ENCODE assay signal across 8 mouse cellular contexts in the genomic region with DNA sequence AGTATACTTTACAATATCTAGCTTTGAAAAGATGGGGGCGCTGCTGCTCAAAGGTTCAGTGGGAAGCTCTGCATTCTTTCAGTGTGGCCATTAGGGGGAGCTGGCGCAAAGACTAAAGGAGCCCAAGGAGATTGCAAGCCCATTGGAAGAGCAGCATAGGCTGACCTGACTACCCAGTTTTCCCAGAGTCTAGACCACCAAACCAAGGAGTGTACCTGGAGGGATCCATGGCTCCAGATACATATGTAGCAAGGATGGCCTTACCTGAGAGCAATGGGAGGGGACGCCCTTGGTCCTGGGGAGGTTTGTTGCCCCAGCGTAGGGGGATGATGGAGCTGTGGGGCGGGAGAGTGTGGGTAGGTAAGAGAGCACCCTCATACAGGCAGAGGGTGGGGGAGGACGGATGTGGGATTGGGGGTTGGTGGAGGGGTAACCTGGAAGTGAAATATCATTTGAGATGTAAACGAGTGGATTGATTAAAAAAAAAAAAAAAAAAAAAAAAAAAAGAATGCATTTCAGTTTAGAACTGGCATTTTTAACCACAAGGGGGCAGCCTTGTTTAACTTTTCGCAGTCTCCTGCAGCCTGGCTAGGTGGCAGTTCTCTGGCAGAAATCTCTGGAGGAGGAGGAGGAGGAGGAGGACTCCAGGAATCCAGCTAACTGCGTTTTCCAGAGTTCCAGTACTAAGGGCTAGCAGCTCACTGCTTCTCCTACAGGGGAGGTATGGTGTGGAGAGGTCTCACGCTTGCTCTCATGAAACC. TPM values are rescaled to one million over a fixed set of nuclear protein-coding genes. Genes with fewer than 3 reads are reported as not detected.
A peak's percentile ranks its signal among the peaks of the same experiment; 100 is the strongest.
DNase-seq lines count a peak whose midpoint lies in the region; ATAC-seq and TF ChIP-seq lines count a peak whose summit lies in the region.

No protein-coding gene starts in this region.

- H3K36me3 ChIP-seq in embryonic facial prominence, embryonic 12.5 days: no peaks in the 10 kb centered on the region
- H3K36me3 ChIP-seq in heart, embryonic 10.5 days: no peaks in the 10 kb centered on the region
- H3K36me3 ChIP-seq in kidney, embryonic 15.5 days: no peaks in the 10 kb centered on the region
- H3K36me3 ChIP-seq in limb, embryonic 15.5 days: no peaks in the 10 kb centered on the region
- H3K36me3 ChIP-seq in midbrain, postnatal 0 days (ENCODE audit: insufficient read depth, low read length): no peaks in the 10 kb centered on the region

- H3K9ac ChIP-seq in embryonic facial prominence, embryonic 12.5 days: no peak overlapping the region
- H3K9ac ChIP-seq in kidney, embryonic 15.5 days: no peak overlapping the region
- H3K9ac ChIP-seq in limb, embryonic 15.5 days: no peak overlapping the region
- no peak overlapping the region for H3K9ac ChIP-seq in midbrain, postnatal 0 days (replicated peaks; ENCODE audit: low read length, poor library complexity, severe bottlenecking)

- no peak overlapping the region for H3K4me3 ChIP-seq in embryonic facial prominence, embryonic 12.5 days
- H3K4me3 ChIP-seq in heart, embryonic 10.5 days: peak overlapping the region; percentile 35; the same call in 1 of the 2 replicates
- no peak overlapping the region; the same call in 1 of the 2 replicates for H3K4me3 ChIP-seq in kidney, embryonic 15.5 days (replicated peaks)
- H3K4me3 ChIP-seq in limb, embryonic 15.5 days: peak overlapping the region; percentile 16; the same call in 1 of the 2 replicates
- no peak overlapping the region for H3K4me3 ChIP-seq in midbrain, postnatal 0 days (ENCODE audit: low read depth, low read length)

- H3K4me2 ChIP-seq in embryonic facial prominence, embryonic 12.5 days (replicated peaks): peak overlapping the region; percentile 41
- peak overlapping the region; percentile 52 for H3K4me2 ChIP-seq in kidney, embryonic 15.5 days
- peak overlapping the region; percentile 39 for H3K4me2 ChIP-seq in limb, embryonic 15.5 days
- peak overlapping the region; percentile 32; the same call in 1 of the 2 replicates for H3K4me2 ChIP-seq in midbrain, postnatal 0 days (ENCODE audit: low read depth, low read length, poor library complexity, severe bottlenecking)

- no peaks in the 10 kb centered on the region for H3K4me1 ChIP-seq in embryonic facial prominence, embryonic 12.5 days
- H3K4me1 ChIP-seq in heart, embryonic 10.5 days: no peaks in the 10 kb centered on the region
- H3K4me1 ChIP-seq in kidney, embryonic 15.5 days: peaks cover 3% of the 10 kb centered on the region
- peaks cover 4% of the 10 kb centered on the region; the same call in 1 of the 2 replicates for H3K4me1 ChIP-seq in limb, embryonic 15.5 days
- H3K4me1 ChIP-seq in midbrain, postnatal 0 days (ENCODE audit: insufficient read depth, low read length): no peaks in the 10 kb centered on the region

- no peaks in the 10 kb centered on the region for H3K9me3 ChIP-seq in embryonic facial prominence, embryonic 12.5 days
- no peaks in the 10 kb centered on the region for H3K9me3 ChIP-seq in heart, embryonic 10.5 days
- no peaks in the 10 kb centered on the region for H3K9me3 ChIP-seq in kidney, embryonic 15.5 days (replicated peaks)
- no peaks in the 10 kb centered on the region for H3K9me3 ChIP-seq in limb, embryonic 15.5 days
- H3K9me3 ChIP-seq in midbrain, postnatal 0 days (ENCODE audit: low read length): no peaks in the 10 kb centered on the region

- TF ChIP-seq CTCF in midbrain, postnatal 0 days (IDR thresholded peaks at IDR 0.05): peak; percentile 97

- no peaks in the 10 kb centered on the region for H3K27me3 ChIP-seq in embryonic facial prominence, embryonic 12.5 days
- H3K27me3 ChIP-seq in heart, embryonic 10.5 days (ENCODE audit: insufficient read depth, poor library complexity, severe bottlenecking): no peaks in the 10 kb centered on the region
- no peaks in the 10 kb centered on the region for H3K27me3 ChIP-seq in kidney, embryonic 15.5 days
- no peaks in the 10 kb centered on the region for H3K27me3 ChIP-seq in limb, embryonic 15.5 days
- H3K27me3 ChIP-seq in midbrain, postnatal 0 days (ENCODE audit: insufficient read depth, low read length): no peaks in the 10 kb centered on the region

- ATAC-seq in embryonic facial prominence, embryonic 12.5 days (ENCODE audit: insufficient number of reproducible peaks, insufficient read depth, low FRiP score, low TSS enrichment): peak; percentile 82; the same call in 1 of the 2 replicates
- peak; percentile 83 for ATAC-seq in kidney, embryonic 15.5 days (replicated peaks; ENCODE audit: low FRiP score)
- ATAC-seq in limb, embryonic 15.5 days (ENCODE audit: insufficient number of reproducible peaks, low FRiP score, low TSS enrichment, low read depth): no peak
- ATAC-seq in midbrain, postnatal 0 days (ENCODE audit: low FRiP score): peak; percentile 63

- WGBS in embryonic facial prominence, embryonic 12.5 days: 20% methylated on average over 10 of the region's 10 CpGs
- WGBS in heart, embryonic 10.5 days: 21% methylated on average over 10 of the region's 10 CpGs
- WGBS in kidney, embryonic 15.5 days: 22% methylated on average over 10 of the region's 10 CpGs
- 24% methylated on average over 10 of the region's 10 CpGs for WGBS in limb, embryonic 15.5 days
- 20% methylated on average over 10 of the region's 10 CpGs for WGBS in midbrain, postnatal 0 days

- H3K27ac ChIP-seq in embryonic facial prominence, embryonic 12.5 days: no peak overlapping the region
- H3K27ac ChIP-seq in heart, embryonic 10.5 days: no peak overlapping the region
- no peak overlapping the region for H3K27ac ChIP-seq in kidney, embryonic 15.5 days
- H3K27ac ChIP-seq in limb, embryonic 15.5 days: no peak overlapping the region
- no peak overlapping the region for H3K27ac ChIP-seq in midbrain, postnatal 0 days (ENCODE audit: low read depth, low read length)

- peak; percentile 89 for DNase-seq in 416B (ENCODE audit: low read depth)
- peak; percentile 66 for DNase-seq in adrenal gland, postnatal 25 days
- peak; percentile 90 for DNase-seq in heart, embryonic 10.5 days (ENCODE audit: low spot score)
- DNase-seq in midbrain, postnatal 0 days (ENCODE audit: low spot score): peak; percentile 94
- peak; percentile 76 to 88 for DNase-seq in spleen, postnatal 4 days (ENCODE audit: low spot score in 2 of 2)

RNA-seq across cellular contexts. Expression of a gene that starts 9.5 kb away (rescaled TPM):
- 71.5 and 72.6 TPM in 2 replicates for total RNA-seq in adrenal gland, postnatal 25 days (2021)
- 19.2 and 24.2 TPM in 2 replicates for polyA plus RNA-seq in embryonic facial prominence, embryonic 12.5 days (2016; fragmentation: Nextera tagmentation; extraction: Ambion mirVana)
- 37.9 and 44.6 TPM in 2 replicates for polyA plus RNA-seq in heart, embryonic 10.5 days (2016; fragmentation: Nextera tagmentation; extraction: Ambion mirVana)
- polyA plus RNA-seq in kidney, embryonic 15.5 days (2015; fragmentation: Nextera tagmentation; extraction: Ambion mirVana): 36.0 and 39.3 TPM in 2 replicates
- 33.5 and 35.9 TPM in 2 replicates for polyA plus RNA-seq in limb, embryonic 15.5 days (2015; fragmentation: Nextera tagmentation; extraction: Ambion mirVana)
- total RNA-seq in midbrain, postnatal 0 days (2014; rRNA removed): 12.6 and 13.9 TPM in 2 replicates
- 17.9 and 19.6 TPM in 2 replicates for polyA plus RNA-seq in midbrain, postnatal 0 days (2015; fragmentation: Nextera tagmentation; extraction: Ambion mirVana)

RNA-seq across cellular contexts. Expression of a gene that starts 59.7 kb away (rescaled TPM):
- total RNA-seq in adrenal gland, postnatal 25 days (2021): 21.4 and 25.7 TPM in 2 replicates
- 46.5 and 47.9 TPM in 2 replicates for polyA plus RNA-seq in embryonic facial prominence, embryonic 12.5 days (2016; fragmentation: Nextera tagmentation; extraction: Ambion mirVana)
- polyA plus RNA-seq in heart, embryonic 10.5 days (2016; fragmentation: Nextera tagmentation; extraction: Ambion mirVana): 39.4 and 48.3 TPM in 2 replicates
- polyA plus RNA-seq in kidney, embryonic 15.5 days (2015; fragmentation: Nextera tagmentation; extraction: Ambion mirVana): 37.5 and 38.5 TPM in 2 replicates
- polyA plus RNA-seq in limb, embryonic 15.5 days (2015; fragmentation: Nextera tagmentation; extraction: Ambion mirVana): 30.5 and 37.2 TPM in 2 replicates
- total RNA-seq in midbrain, postnatal 0 days (2014; rRNA removed): 23.6 and 33.3 TPM in 2 replicates
- polyA plus RNA-seq in midbrain, postnatal 0 days (2015; fragmentation: Nextera tagmentation; extraction: Ambion mirVana): 36.4 and 42.0 TPM in 2 replicates

RNA-seq across cellular contexts. Expression of a gene that starts 59.8 kb away (rescaled TPM):
- 11.8 and 12.9 TPM in 2 replicates for total RNA-seq in adrenal gland, postnatal 25 days (2021)
- 39.7 and 41.0 TPM in 2 replicates for polyA plus RNA-seq in embryonic facial prominence, embryonic 12.5 days (2016; fragmentation: Nextera tagmentation; extraction: Ambion mirVana)
- polyA plus RNA-seq in heart, embryonic 10.5 days (2016; fragmentation: Nextera tagmentation; extraction: Ambion mirVana): 16.6 and 25.3 TPM in 2 replicates
- polyA plus RNA-seq in kidney, embryonic 15.5 days (2015; fragmentation: Nextera tagmentation; extraction: Ambion mirVana): 26.9 and 28.0 TPM in 2 replicates
- 21.0 and 22.1 TPM in 2 replicates for polyA plus RNA-seq in limb, embryonic 15.5 days (2015; fragmentation: Nextera tagmentation; extraction: Ambion mirVana)
- total RNA-seq in midbrain, postnatal 0 days (2014; rRNA removed): 11.2 and 12.9 TPM in 2 replicates
- polyA plus RNA-seq in midbrain, postnatal 0 days (2015; fragmentation: Nextera tagmentation; extraction: Ambion mirVana): 7.4 and 9.2 TPM in 2 replicates

Comparison
In these comparisons a context has a peak if more than half of its experiments do, and no peak if none do; other contexts are left out.
1. H3K4me3 ChIP-seq: peak in heart, embryonic 10.5 days (single experiment) and limb, embryonic 15.5 days (single experiment); none in embryonic facial prominence, embryonic 12.5 days (single experiment), kidney, embryonic 15.5 days (single experiment) and midbrain, postnatal 0 days (single experiment).
2. Peak in every context shown above with its lines, with median percentiles within 50 percentile points of each other: DNase-seq and H3K4me2 ChIP-seq.